Mouse (Mus musculus) heart, adult 2 months (tissue): ENCODE measurements around the gene Defb21. TPM values are rescaled to one million over a fixed set of nuclear protein-coding genes. Genes with fewer than 3 reads are reported as not detected.

Experiments
- DNase-seq, 2 experiments: peaks; one replicate each; pipeline ENCODE4 v3.0.0; 2021
- H3K27ac ChIP-seq: fragments of 200-600 bp; 2 replicates; pipeline ENCODE4 v1.8.1; 2022
- H3K27me3 ChIP-seq: fragments of 200-500 bp; 2 replicates; pipeline ENCODE4 v1.6.1; 2012; ENCODE audit warnings: mild to moderate bottlenecking, low read length, inconsistent platforms, mixed read lengths; ENCODE audit not compliant: control insufficient read depth, insufficient read depth
- H3K36me3 ChIP-seq: fragments of 200-500 bp; 2 replicates; pipeline ENCODE4 v1.6.1; 2012; ENCODE audit warnings: low read length, inconsistent platforms; ENCODE audit not compliant: control insufficient read depth, insufficient read depth
- H3K4me1 ChIP-seq: fragments of 200-500 bp; 2 replicates; pipeline ENCODE4 v1.6.1; 2011; ENCODE audit warnings: low read length; ENCODE audit not compliant: control insufficient read depth, insufficient read depth
- H3K4me3 ChIP-seq: fragments of 200-600 bp; 2 replicates; pipeline ENCODE4 v1.8.1; 2022
- H3K79me2 ChIP-seq: fragments of 200-500 bp; replicated peaks from 2 replicates; pipeline ENCODE4 v1.6.1; 2012; ENCODE audit warnings: mild to moderate bottlenecking, inconsistent platforms, low read length, moderate library complexity, mixed read lengths; ENCODE audit not compliant: control insufficient read depth, insufficient read depth
- H3K9ac ChIP-seq: fragments of 200-500 bp; 2 replicates; pipeline ENCODE4 v1.6.1; 2012; ENCODE audit warnings: low read depth, mild to moderate bottlenecking, control low read depth, inconsistent platforms, low read length, mixed read lengths
- CTCF ChIP-seq: fragments of 200-600 bp; IDR thresholded peaks from 2 replicates; pipeline ENCODE4 v1.8.1; 2022; ENCODE audit warnings: antibody characterized with exemption, mild to moderate bottlenecking, moderate library complexity
- EP300 ChIP-seq: fragments of 200-500 bp; IDR thresholded peaks from 2 replicates; pipeline ENCODE4 v1.6.1; 2011; ENCODE audit warnings: low read depth, low read length, control low read depth; ENCODE audit not compliant: insufficient read depth
- POLR2A ChIP-seq: fragments of 200-500 bp; IDR thresholded peaks from 2 replicates; pipeline ENCODE4 v1.6.1; 2011; ENCODE audit warnings: mild to moderate bottlenecking, low read depth, low read length, control low read depth; ENCODE audit not compliant: insufficient read depth
- WGBS: fragments of 180-500 bp; shearing (Covaris S2); methylation state at CpG from one replicate; pipeline ENCODE4 v1.1.7; 2018; 5-methylcytosine and 5-hydroxymethylcytosine counted together
- intact Hi-C: fragments of 180-260 bp; cut with DNase I; formaldehyde crosslinking; loops from one replicate; pipeline ENCODE4 v1.15.1; 2025
- polyA plus RNA-seq: library from polyadenylated mRNA; depleted of rRNA; stranded (reverse); fragments of >200 nt; gene quantifications from 2 replicates; pipeline ENCODE4 v1.2.3, GENCODE M21; 2012; rRNA removed
- total RNA-seq, 2 experiments: library from RNA; stranded (reverse); gene quantifications; 2 replicates each; pipeline ENCODE4 v1.2.3; 2021

Defb21 gene
- total and polyA plus RNA-seq, 3 experiments: not detected

- Histone ChIP-seq H3K79me2 (no peaks in the 10 kb centered on the region), H3K36me3 (no peaks in the 10 kb centered on the region), H3K4me1 (peaks cover 5% of the 10 kb centered on the region), H3K4me3 (no peak overlapping the region), H3K9ac (no peak overlapping the region), H3K27ac (no peak overlapping the region), H3K27me3 (no peaks in the 10 kb centered on the region)
- intact Hi-C loops: no loop called here
- TF ChIP-seq EP300: no peak
- no peak for TF ChIP-seq CTCF
- no peak for TF ChIP-seq POLR2A
- 87% methylated on average over 13 of the region's 13 CpGs for WGBS
- no peak for DNase-seq
Observed at GRCm38 (mm10) chr2:152622151-152622550, 49.6 kb downstream of the Defb21 start.

- no peak for DNase-seq
- H3K79me2 ChIP-seq: no peaks in the 10 kb centered on the region
- H3K4me1 ChIP-seq: peaks cover 5% of the 10 kb centered on the region
- H3K4me3 ChIP-seq: no peak within 1 kb of the TSS
- peaks cover under 1% of the 10 kb centered on the region; the same call in 1 of the 2 replicates for H3K27me3 ChIP-seq
- intact Hi-C loops: no loop called here
- H3K36me3 ChIP-seq: no peaks in the 10 kb centered on the region
- no peak within 1 kb of the TSS for H3K27ac ChIP-seq
- WGBS: 86% methylated on average over 7 of the region's 7 CpGs
- no peak for TF ChIP-seq EP300
- no peak for TF ChIP-seq CTCF
- no peak for TF ChIP-seq POLR2A
- H3K9ac ChIP-seq: no peak within 1 kb of the TSS
Observed at GRCm38 (mm10) chr2:152622953-152623352, 50.4 kb downstream of the Defb21 start, which contains the start of gene Defb25. Gene Defb25 (minus strand): TSS chr2:152623053.

Other genes with a start within 250 kb of the Defb21 start
- 10 to 100 TPM; 44.3 to 45.2 TPM for gene Rbck1, start 240.1 kb upstream of the Defb21 start, total RNA-seq
- 107 and 128 TPM in 2 replicates for gene Rbck1, start 240.1 kb upstream of the Defb21 start, polyA plus RNA-seq
- gene Trib3, start 228.7 kb upstream of the Defb21 start, total RNA-seq: 1 to 10 TPM; 2.4 to 3.6 TPM
- 2.3 and 3.3 TPM in 2 replicates for gene Trib3, start 228.7 kb upstream of the Defb21 start, polyA plus RNA-seq
- gene Nrsn2, start 196.1 kb upstream of the Defb21 start, total RNA-seq: not detected
- 0.31 TPM in 1 of 2 replicates, not detected in the other for gene Nrsn2, start 196.1 kb upstream of the Defb21 start, polyA plus RNA-seq
- gene Sox12, start 174.7 kb upstream of the Defb21 start, total RNA-seq: 1 to 10 TPM; 6.9 to 8.3 TPM
- gene Sox12, start 174.7 kb upstream of the Defb21 start, polyA plus RNA-seq: 7.6 and 8.8 TPM in 2 replicates
- 1 to 10 TPM; 6.7 to 9.1 TPM for gene Zcchc3, start 157.7 kb upstream of the Defb21 start, total RNA-seq
- gene Zcchc3, start 157.7 kb upstream of the Defb21 start, polyA plus RNA-seq: 4.0 and 5.5 TPM in 2 replicates
- 1 to 10 TPM; 1.5 to 2.4 TPM for gene 6820408C15Rik, start 157.2 kb upstream of the Defb21 start, total RNA-seq
- 2.5 and 4.0 TPM in 2 replicates for gene 6820408C15Rik, start 157.2 kb upstream of the Defb21 start, polyA plus RNA-seq
- gene Defb23, start 108.1 kb upstream of the Defb21 start, total RNA-seq: not detected
- not detected in 2 replicates for gene Defb23, start 108.1 kb upstream of the Defb21 start, polyA plus RNA-seq
- not detected for gene Defb20, start 95.7 kb upstream of the Defb21 start, total RNA-seq
- not detected in 2 replicates for gene Defb20, start 95.7 kb upstream of the Defb21 start, polyA plus RNA-seq
- gene Defb22, start 82.6 kb upstream of the Defb21 start, total RNA-seq: not detected
- not detected in 2 replicates for gene Defb22, start 82.6 kb upstream of the Defb21 start, polyA plus RNA-seq
- not detected for gene Defb26, start 61.1 kb upstream of the Defb21 start, total RNA-seq
- gene Defb26, start 61.1 kb upstream of the Defb21 start, polyA plus RNA-seq: not detected in 2 replicates
- not detected for gene Defb28, start 54.5 kb upstream of the Defb21 start, total RNA-seq
- gene Defb28, start 54.5 kb upstream of the Defb21 start, polyA plus RNA-seq: not detected in 2 replicates
- not detected for gene Defb29, start 32.6 kb upstream of the Defb21 start, total RNA-seq
- gene Defb29, start 32.6 kb upstream of the Defb21 start, polyA plus RNA-seq: not detected in 2 replicates
- not detected for gene Gm17416, start 3.4 kb upstream of the Defb21 start, total RNA-seq
- gene Gm17416, start 3.4 kb upstream of the Defb21 start, polyA plus RNA-seq: not detected in 2 replicates
- not detected for gene Defb19, start 7.6 kb downstream of the Defb21 start, total RNA-seq
- gene Defb19, start 7.6 kb downstream of the Defb21 start, polyA plus RNA-seq: 0.43 and 0.97 TPM in 2 replicates
- not detected for gene Defb45, start 26.7 kb downstream of the Defb21 start, total RNA-seq
- gene Defb45, start 26.7 kb downstream of the Defb21 start, polyA plus RNA-seq: not detected in 2 replicates
- gene Defb36, start 31.6 kb downstream of the Defb21 start, total RNA-seq: not detected
- not detected in 2 replicates for gene Defb36, start 31.6 kb downstream of the Defb21 start, polyA plus RNA-seq
- not detected for gene Defb25, start 50.3 kb downstream of the Defb21 start, total RNA-seq
- gene Defb25, start 50.3 kb downstream of the Defb21 start, polyA plus RNA-seq: not detected in 2 replicates
- 1 to 10 TPM; 5.8 to 7.1 TPM for gene Rem1, start 54.2 kb downstream of the Defb21 start, total RNA-seq
- gene Rem1, start 54.2 kb downstream of the Defb21 start, polyA plus RNA-seq: 5.6 and 7.1 TPM in 2 replicates
- gene H13, start 96.7 kb downstream of the Defb21 start, total RNA-seq: 10 to 100 TPM; 33.9 to 37.6 TPM
- gene H13, start 96.7 kb downstream of the Defb21 start, polyA plus RNA-seq: 42.9 and 43.5 TPM in 2 replicates
- gene Mcts2, start 114.3 kb downstream of the Defb21 start, total RNA-seq: 10 to 100 TPM; 14.8 to 18.2 TPM
- gene Mcts2, start 114.3 kb downstream of the Defb21 start, polyA plus RNA-seq: 8.6 and 12.1 TPM in 2 replicates
- 10 to 100 TPM; 56.5 to 59.8 TPM for gene Id1, start 163.5 kb downstream of the Defb21 start, total RNA-seq
- gene Id1, start 163.5 kb downstream of the Defb21 start, polyA plus RNA-seq: 74.7 and 113 TPM in 2 replicates
- 10 to 100 TPM; 12.1 to 18.0 TPM for gene Cox4i2, start 181.4 kb downstream of the Defb21 start, total RNA-seq
- 12.0 and 13.2 TPM in 2 replicates for gene Cox4i2, start 181.4 kb downstream of the Defb21 start, polyA plus RNA-seq